Mouse (Mus musculus) cerebral cortex, adult 2 months (tissue): ENCODE measurements around the gene Mprip.

Source experiments
- WGBS: fragments of 180-500 bp; shearing (Covaris S2); methylation state at CpG from one replicate; pipeline ENCODE4 v1.1.7; 2018; 5-methylcytosine and 5-hydroxymethylcytosine counted together

The Mprip gene

GRCm38 (mm10) chr11:59661005-59661404 lies at the start of gene Mprip:
Gene Mprip (plus strand): TSS chr11:59661305.
- WGBS: 85% methylated on average over 3 of the region's 3 CpGs

GRCm38 (mm10) chr11:59611646-59612045 lies 49.5 kb upstream of the Mprip start:
- WGBS: 84% methylated on average over 5 of the region's 5 CpGs

GRCm38 (mm10) chr11:59614120-59614519 lies 47.0 kb upstream of the Mprip start:
- WGBS: 12% methylated on average over 4 of the region's 4 CpGs

GRCm38 (mm10) chr11:59616986-59617385 lies 44.1 kb upstream of the Mprip start:
- 80% methylated on average over 2 of the region's 2 CpGs for WGBS

GRCm38 (mm10) chr11:59622214-59622613 lies 38.9 kb upstream of the Mprip start:
- WGBS: 69% methylated on average over 3 of the region's 3 CpGs

GRCm38 (mm10) chr11:59624017-59624630 lies 37.0 kb upstream of the Mprip start:
- 27% methylated on average over 6 of the region's 6 CpGs for WGBS

GRCm38 (mm10) chr11:59626192-59626591 lies 34.9 kb upstream of the Mprip start:
- 73% methylated on average over 7 of the region's 7 CpGs for WGBS

- 85% methylated on average over 5 of the region's 5 CpGs for WGBS
Observed at GRCm38 (mm10) chr11:59628177-59628576, 32.9 kb upstream of the Mprip start.

- WGBS: 63% methylated on average over 5 of the region's 5 CpGs
Observed at GRCm38 (mm10) chr11:59629871-59630270, 31.2 kb upstream of the Mprip start.

- WGBS: 79% methylated on average over 4 of the region's 4 CpGs
Observed at GRCm38 (mm10) chr11:59631980-59632379, 29.1 kb upstream of the Mprip start.

- WGBS: 23% methylated on average over 5 of the region's 5 CpGs
Observed at GRCm38 (mm10) chr11:59633037-59633436, 28.1 kb upstream of the Mprip start.

- WGBS: 91% methylated on average over 7 of the region's 7 CpGs
Observed at GRCm38 (mm10) chr11:59634001-59634660, 27.0 kb upstream of the Mprip start.

GRCm38 (mm10) chr11:59635251-59635795 lies 25.8 kb upstream of the Mprip start:
- 94% methylated on average over 9 of the region's 9 CpGs for WGBS

- WGBS: 64% methylated on average over 12 of the region's 12 CpGs
Observed at GRCm38 (mm10) chr11:59635821-59636694, 25.0 kb upstream of the Mprip start.

GRCm38 (mm10) chr11:59636695-59637414 lies 24.2 kb upstream of the Mprip start:
- 78% methylated on average over 7 of the region's 7 CpGs for WGBS

- WGBS: 75% methylated on average over 4 of the region's 4 CpGs
Observed at GRCm38 (mm10) chr11:59639957-59640643, 21.0 kb upstream of the Mprip start.

- WGBS: 75% methylated on average over 5 of the region's 5 CpGs
Observed at GRCm38 (mm10) chr11:59641227-59641626, 19.9 kb upstream of the Mprip start.

- WGBS: 90% methylated on average over 8 of the region's 8 CpGs
Observed at GRCm38 (mm10) chr11:59642420-59642819, 18.7 kb upstream of the Mprip start.

GRCm38 (mm10) chr11:59645036-59645435 lies 16.1 kb upstream of the Mprip start:
- 59% methylated on average over 7 of the region's 7 CpGs for WGBS

GRCm38 (mm10) chr11:59649058-59649457 lies 12.0 kb upstream of the Mprip start:
- 86% methylated on average over 4 of the region's 4 CpGs for WGBS

- WGBS: 85% methylated on average over 2 of the region's 2 CpGs
Observed at GRCm38 (mm10) chr11:59653003-59653402, 8.1 kb upstream of the Mprip start.
